Mouse (Mus musculus) embryonic facial prominence, embryonic 11.5 days (tissue): ENCODE results near the gene Plekhh2. TPM values are rescaled to one million over a fixed set of nuclear protein-coding genes. Genes with fewer than 3 reads are reported as not detected.

Experiments used
- ATAC-seq: fragments of 200-750 bp; cut with Nextera tagmentation; replicated peaks from 2 replicates; pipeline ENCODE4 v1.8.0; 2017; ENCODE audit warnings: low read depth; ENCODE audit not compliant: insufficient number of reproducible peaks, low FRiP score, low TSS enrichment
- DNase-seq: peaks from one replicate; pipeline ENCODE4 v3.0.0-alpha.2; 2015; ENCODE audit warnings: low spot score
- H3K27ac ChIP-seq: fragments of 300-500 bp; sonication (generic); replicated peaks from 2 replicates; pipeline ENCODE4 v1.5.1; 2014; ENCODE audit warnings: mild to moderate bottlenecking, low read depth, low read length, control low read depth
- H3K27me3 ChIP-seq: fragments of 300-500 bp; sonication (generic); 2 replicates; pipeline ENCODE4 v1.6.1; 2014; ENCODE audit warnings: mild to moderate bottlenecking, low read length, moderate library complexity, mixed read lengths; ENCODE audit not compliant: control insufficient read depth, insufficient read depth
- H3K36me3 ChIP-seq: fragments of 300-500 bp; sonication (generic); replicated peaks from 2 replicates; pipeline ENCODE4 v1.6.1; 2014; ENCODE audit warnings: low read depth, mild to moderate bottlenecking, low read length, moderate library complexity, mixed read lengths; ENCODE audit not compliant: control insufficient read depth, insufficient read depth
- H3K4me1 ChIP-seq: fragments of 300-500 bp; sonication (generic); 2 replicates; pipeline ENCODE4 v1.6.1; 2014; ENCODE audit warnings: low read length, mixed read lengths; ENCODE audit not compliant: control insufficient read depth, insufficient read depth
- H3K4me2 ChIP-seq: fragments of 300-500 bp; sonication (generic); 2 replicates; pipeline ENCODE4 v1.6.1; 2014; ENCODE audit warnings: low read depth, mild to moderate bottlenecking, control low read depth, low read length, moderate library complexity
- H3K4me3 ChIP-seq: fragments of 300-500 bp; sonication (generic); 2 replicates; pipeline ENCODE4 v1.5.1; 2014; ENCODE audit warnings: low read depth, low read length, control low read depth
- H3K9ac ChIP-seq: fragments of 300-500 bp; sonication (generic); replicated peaks from 2 replicates; pipeline ENCODE4 v1.6.1; 2014; ENCODE audit warnings: mild to moderate bottlenecking, control low read depth, low read length
- H3K9me3 ChIP-seq: fragments of 300-500 bp; sonication (generic); replicated peaks from 2 replicates; pipeline ENCODE4 v1.6.1; 2016; ENCODE audit warnings: mild to moderate bottlenecking, low read length, inconsistent platforms, mixed read lengths; ENCODE audit not compliant: control insufficient read depth
- WGBS: fragments of 180-500 bp; shearing (Covaris S2); extraction: QIAGEN DNeasy Blood & Tissue Kit; methylation state at CpG from one replicate; pipeline ENCODE4 v1.1.7; 2014; 5-methylcytosine and 5-hydroxymethylcytosine counted together
- polyA plus RNA-seq: library from polyadenylated mRNA; unstranded; fragments of >200 nt; fragmentation: Nextera tagmentation; extraction: Ambion mirVana; gene quantifications from 2 replicates; pipeline ENCODE4 v1.2.1, GENCODE M21; 2014

Plekhh2 gene
- polyA plus RNA-seq, 1 experiment from 2014 or later, result 5.1 TPM

DNA sequence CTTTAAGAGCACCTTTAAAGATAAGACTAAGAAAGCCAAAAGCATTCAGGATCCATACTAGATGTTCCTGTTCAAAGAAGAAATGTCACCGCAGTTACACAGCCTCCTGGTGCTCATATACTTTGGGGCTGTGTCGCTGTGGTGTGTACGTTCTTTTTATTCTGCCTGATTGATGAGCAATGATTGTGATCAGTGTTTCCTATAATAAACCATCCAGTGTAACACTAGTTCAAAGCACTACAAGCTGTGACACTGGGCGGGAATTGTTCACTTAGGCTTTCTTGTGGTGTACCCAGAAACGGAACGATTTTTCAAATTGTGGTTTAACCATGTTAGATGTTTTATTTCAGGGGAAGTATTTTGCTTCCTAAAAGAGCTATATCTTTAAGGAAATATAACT lies 120.1 kb downstream of the Plekhh2 start:
- Histone ChIP-seq H3K4me1 (no peaks in the 10 kb centered on the region), H3K36me3 (no peaks in the 10 kb centered on the region), H3K9me3 (no peaks in the 10 kb centered on the region), H3K9ac (no peak overlapping the region), H3K27me3 (no peaks in the 10 kb centered on the region), H3K4me2 (no peak overlapping the region), H3K4me3 (no peak overlapping the region), H3K27ac (no peak overlapping the region)
- DNase-seq (no peak), ATAC-seq (no peak)
- WGBS, result 91% methylated on average over 6 of the region's 6 CpGs

DNA sequence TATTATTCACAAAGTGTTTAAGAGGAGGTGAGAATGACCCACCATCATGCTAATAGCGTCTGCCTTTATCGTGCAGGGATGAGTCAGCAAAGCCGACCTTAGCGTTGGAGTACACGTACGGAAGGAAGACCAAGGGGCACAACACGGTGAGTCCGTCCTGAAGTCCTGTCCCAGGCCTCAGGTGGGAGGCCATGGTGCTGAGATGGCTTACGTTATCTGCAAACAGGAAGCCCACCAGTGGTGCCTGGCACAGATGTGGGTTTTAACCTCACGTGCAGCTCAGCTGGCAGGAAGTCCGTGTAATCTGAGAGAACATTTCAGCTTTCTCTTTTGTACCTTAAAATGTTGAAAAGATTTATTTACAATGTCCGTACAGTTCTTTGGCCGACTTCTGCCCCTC lies 121.7 kb downstream of the Plekhh2 start:
- ATAC-seq (no peak), DNase-seq (no peak)
- Histone ChIP-seq H3K27ac (no peak overlapping the region), H3K27me3 (no peaks in the 10 kb centered on the region), H3K9me3 (no peaks in the 10 kb centered on the region), H3K4me3 (no peak overlapping the region), H3K9ac (no peak overlapping the region), H3K36me3 (no peaks in the 10 kb centered on the region), H3K4me1 (no peaks in the 10 kb centered on the region), H3K4me2 (no peak overlapping the region)
- WGBS, result 77% methylated on average over 13 of the region's 13 CpGs

DNA sequence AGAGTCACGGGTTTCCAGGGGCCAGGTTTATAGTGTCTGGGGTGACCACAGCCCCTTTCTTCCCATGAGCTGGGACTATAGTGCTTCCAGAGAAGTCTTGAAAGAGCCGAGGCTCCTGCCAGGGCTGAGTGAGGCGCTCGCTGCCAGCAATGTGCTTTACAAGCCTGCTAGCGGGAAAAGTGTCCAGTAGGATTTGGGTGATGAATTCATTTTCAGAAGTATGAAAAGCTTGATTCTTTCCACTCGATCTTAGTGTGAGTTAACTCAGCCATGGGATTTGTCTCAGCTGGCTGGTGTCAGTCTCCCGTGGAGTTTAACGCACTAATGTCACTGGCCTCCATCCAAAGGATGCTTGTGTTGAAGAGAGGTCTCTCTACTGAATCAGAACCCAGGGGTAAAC lies 124.6 kb downstream of the Plekhh2 start:
- WGBS, result 80% methylated on average over 8 of the region's 8 CpGs
- H3K4me1 ChIP-seq, result no peaks in the 10 kb centered on the region
- H3K4me3 ChIP-seq, result no peak overlapping the region
- no peak overlapping the region for H3K27ac ChIP-seq
- no peaks in the 10 kb centered on the region for H3K36me3 ChIP-seq
- H3K9me3 ChIP-seq, result no peaks in the 10 kb centered on the region
- DNase-seq (no peak), ATAC-seq (no peak)
- no peak overlapping the region for H3K9ac ChIP-seq
- no peaks in the 10 kb centered on the region for H3K27me3 ChIP-seq
- H3K4me2 ChIP-seq, result no peak overlapping the region

DNA sequence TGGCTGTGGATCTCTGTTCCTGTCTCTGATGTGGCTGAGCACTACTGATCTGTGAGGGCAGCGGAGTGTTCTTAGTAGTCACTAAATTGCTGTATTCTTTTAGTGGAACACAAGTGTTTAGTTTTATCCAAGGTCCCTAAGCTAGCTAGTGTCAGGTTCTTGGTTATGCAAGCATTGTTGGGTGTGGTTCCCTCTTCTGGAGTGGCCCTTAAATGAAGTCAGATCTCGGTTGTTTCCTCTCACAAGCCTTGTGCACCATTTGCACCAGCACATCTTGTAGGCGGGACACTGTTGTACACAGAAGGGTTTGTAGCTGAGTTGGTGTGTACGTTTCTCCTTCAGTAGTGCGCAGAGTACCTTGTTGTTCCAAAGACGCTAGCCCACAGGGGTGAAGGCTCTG lies 126.3 kb downstream of the Plekhh2 start:
- Histone ChIP-seq H3K4me2 (no peak overlapping the region), H3K27me3 (no peaks in the 10 kb centered on the region), H3K27ac (no peak overlapping the region), H3K4me3 (no peak overlapping the region), H3K9me3 (no peaks in the 10 kb centered on the region), H3K9ac (no peak overlapping the region), H3K4me1 (no peaks in the 10 kb centered on the region), H3K36me3 (no peaks in the 10 kb centered on the region)
- no peak for DNase-seq
- WGBS, result 88% methylated on average over 6 of the region's 6 CpGs
- ATAC-seq, result no peak

DNA sequence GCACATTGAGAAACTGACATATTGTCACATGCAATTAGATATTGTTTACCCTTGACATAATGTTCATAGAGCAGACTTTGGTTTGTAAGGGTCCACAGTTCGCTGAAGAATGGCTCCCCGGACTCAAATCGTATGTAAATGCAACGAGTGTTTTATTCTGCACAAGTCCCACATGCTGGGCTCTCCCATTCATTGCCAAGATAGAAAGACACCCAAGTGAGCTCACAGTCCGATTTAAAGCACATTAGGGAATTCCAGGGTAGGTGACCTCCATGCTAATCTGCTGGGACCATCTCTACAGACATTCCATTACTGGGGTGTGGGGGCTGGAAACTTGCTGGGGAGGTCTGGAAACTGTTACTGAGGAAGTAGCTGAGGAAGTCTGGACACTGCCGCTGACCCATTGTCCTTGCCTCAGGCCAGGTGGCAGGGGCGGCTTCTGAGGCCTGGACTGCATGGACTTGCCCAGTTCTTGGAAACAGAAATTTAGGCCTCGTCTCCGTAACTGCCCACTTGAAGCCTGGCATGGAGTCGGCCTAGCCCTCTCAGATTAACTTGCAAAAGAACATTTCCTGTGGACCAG lies 128.2 kb downstream of the Plekhh2 start:
- Histone ChIP-seq H3K27me3 (no peaks in the 10 kb centered on the region), H3K4me2 (no peak overlapping the region), H3K4me1 (no peaks in the 10 kb centered on the region), H3K9me3 (no peaks in the 10 kb centered on the region), H3K4me3 (no peak overlapping the region), H3K27ac (no peak overlapping the region), H3K36me3 (no peaks in the 10 kb centered on the region), H3K9ac (no peak overlapping the region)
- ATAC-seq (no peak), DNase-seq (no peak)
- 51% methylated on average over 10 of the region's 10 CpGs for WGBS

DNA sequence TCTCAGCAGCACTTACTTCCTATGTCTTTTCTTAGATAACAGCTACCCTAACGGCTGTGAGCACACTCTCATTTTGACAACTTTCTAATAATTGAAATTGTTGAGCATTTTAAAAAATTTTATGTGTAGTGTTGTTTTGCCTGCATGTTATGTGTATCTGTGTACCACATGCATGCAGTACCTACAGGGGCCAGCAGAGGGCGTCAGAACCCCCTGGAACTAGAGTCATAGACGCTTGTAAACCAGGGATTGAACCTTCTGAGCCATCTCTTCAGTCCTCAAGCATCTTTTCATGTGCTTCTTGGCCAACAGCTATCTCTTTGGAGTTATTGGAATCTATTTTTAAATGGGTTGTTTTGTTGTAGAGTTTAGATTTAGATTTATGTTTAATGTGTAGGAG lies 130.2 kb downstream of the Plekhh2 start:
- DNase-seq (peak; percentile 68), ATAC-seq (no peak)
- WGBS, result 31% methylated on average over 3 of the region's 3 CpGs
- Histone ChIP-seq H3K36me3 (no peaks in the 10 kb centered on the region), H3K4me3 (no peak overlapping the region), H3K9me3 (no peaks in the 10 kb centered on the region), H3K4me1 (no peaks in the 10 kb centered on the region), H3K27ac (no peak overlapping the region), H3K4me2 (no peak overlapping the region), H3K27me3 (no peaks in the 10 kb centered on the region), H3K9ac (no peak overlapping the region)

DNA sequence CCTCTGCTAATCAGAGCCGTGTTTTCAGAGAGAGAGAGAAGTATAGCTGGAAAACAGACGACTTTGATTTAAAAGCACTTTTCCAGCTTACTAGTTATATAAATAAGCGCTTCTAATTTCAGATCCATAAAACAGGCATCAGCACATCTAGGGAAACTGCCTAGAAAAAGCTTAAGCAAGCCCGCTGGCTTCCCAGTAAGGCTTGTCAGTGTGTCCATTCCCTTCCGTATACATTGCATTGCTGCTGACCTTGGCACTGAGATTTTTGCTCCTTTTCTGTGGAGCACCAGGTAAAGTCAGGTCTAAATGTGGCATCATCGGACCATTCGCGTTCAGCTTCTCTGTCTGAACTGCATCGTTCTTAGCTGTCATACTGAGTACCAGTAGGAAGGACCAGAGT lies 130.6 kb downstream of the Plekhh2 start:
- Histone ChIP-seq H3K27me3 (no peaks in the 10 kb centered on the region), H3K4me1 (no peaks in the 10 kb centered on the region), H3K9me3 (no peaks in the 10 kb centered on the region), H3K36me3 (no peaks in the 10 kb centered on the region), H3K27ac (no peak overlapping the region), H3K4me3 (no peak overlapping the region), H3K4me2 (no peak overlapping the region), H3K9ac (no peak overlapping the region)
- ATAC-seq (no peak), DNase-seq (no peak)
- WGBS, result 87% methylated on average over 9 of the region's 9 CpGs

DNA sequence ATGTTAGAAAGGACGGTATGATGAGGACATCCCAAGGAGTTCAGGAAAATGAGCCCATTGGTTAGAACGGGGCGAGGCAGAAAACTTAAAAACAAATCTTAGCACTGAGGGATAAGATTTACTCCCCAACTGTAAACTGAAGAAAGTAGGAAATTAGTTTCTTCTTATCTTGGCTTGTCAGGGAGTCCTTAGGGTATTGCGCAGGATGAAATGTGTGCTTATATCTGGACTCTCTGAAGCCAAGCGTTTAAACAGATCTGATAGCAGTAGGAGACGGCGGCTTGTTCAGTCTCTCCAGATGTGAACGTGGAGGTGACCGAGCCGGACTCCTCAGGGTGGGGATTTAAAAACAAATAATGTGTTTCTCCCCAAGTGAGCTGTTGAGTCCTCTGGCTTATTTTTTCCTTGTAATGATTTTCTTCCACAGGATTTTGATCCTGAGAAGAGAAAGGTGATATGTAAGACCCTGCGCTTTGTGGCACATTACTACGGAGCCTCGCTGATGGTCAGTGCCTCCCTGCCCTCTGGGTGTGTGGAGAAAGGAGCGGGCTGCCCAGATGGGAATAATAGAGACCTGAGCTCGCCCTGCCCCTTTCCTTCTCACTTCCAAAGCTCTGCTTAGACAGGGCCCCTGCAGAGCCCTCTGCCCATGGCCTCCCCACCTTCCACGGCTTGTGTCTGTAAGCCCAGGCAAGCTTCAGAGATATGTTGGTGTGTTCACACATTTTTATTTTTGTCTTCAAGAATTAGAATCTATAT lies 132.8 kb downstream of the Plekhh2 start:
- no peak overlapping the region for H3K9ac ChIP-seq
- no peaks in the 10 kb centered on the region for H3K9me3 ChIP-seq
- no peaks in the 10 kb centered on the region for H3K27me3 ChIP-seq
- no peak for ATAC-seq
- H3K4me2 ChIP-seq, result no peak overlapping the region
- peak; percentile 40 for DNase-seq
- no peaks in the 10 kb centered on the region for H3K4me1 ChIP-seq
- H3K4me3 ChIP-seq, result no peak overlapping the region
- no peaks in the 10 kb centered on the region for H3K36me3 ChIP-seq
- H3K27ac ChIP-seq, result no peak overlapping the region
- WGBS, result 32% methylated on average over 16 of the region's 16 CpGs
